Mouse (Mus musculus) embryo, embryonic 9.5 days (tissue): Measurements from ENCODE around the gene Suds3.

ENCODE experiments used
- DNase-seq: peaks from one replicate; pipeline ENCODE4 v3.0.0-alpha.2; 2017; ENCODE audit errors: extremely low spot score

Gene Suds3

GRCm38 (mm10) chr5:117136570-117136969 is 20.7 kb upstream of the Suds3 start:
- DNase-seq: no peak

GRCm38 (mm10) chr5:117135869-117136268 is 20.0 kb upstream of the Suds3 start:
- DNase-seq: peak; percentile 54

GRCm38 (mm10) chr5:117134889-117135456 is 19.1 kb upstream of the Suds3 start:
- DNase-seq: no peak

GRCm38 (mm10) chr5:117134066-117134888 is 18.4 kb upstream of the Suds3 start:
- no peak for DNase-seq

GRCm38 (mm10) chr5:117133446-117134065 is 17.6 kb upstream of the Suds3 start:
- DNase-seq: no peak

- DNase-seq: no peak
Observed at GRCm38 (mm10) chr5:117130726-117131125, 14.8 kb upstream of the Suds3 start.

GRCm38 (mm10) chr5:117127051-117127450 is 11.1 kb upstream of the Suds3 start:
- no peak for DNase-seq

- no peak for DNase-seq
Observed at GRCm38 (mm10) chr5:117125482-117126346, 9.8 kb upstream of the Suds3 start.

GRCm38 (mm10) chr5:117123840-117124239 is 7.9 kb upstream of the Suds3 start:
- no peak for DNase-seq

GRCm38 (mm10) chr5:117123102-117123501 is 7.2 kb upstream of the Suds3 start:
- DNase-seq: no peak

GRCm38 (mm10) chr5:117121657-117122056 is 5.7 kb upstream of the Suds3 start:
- DNase-seq: no peak

GRCm38 (mm10) chr5:117120489-117121466 is 4.9 kb upstream of the Suds3 start:
- peak; percentile 7 for DNase-seq

- DNase-seq: peak; percentile 100
Observed at GRCm38 (mm10) chr5:117119777-117120488, 4.0 kb upstream of the Suds3 start, which contains the start of gene Taok3. Gene Taok3 (plus strand): TSS chr5:117120129.

- DNase-seq: no peak
Observed at GRCm38 (mm10) chr5:117118850-117119249, 2.9 kb upstream of the Suds3 start.

GRCm38 (mm10) chr5:117118220-117118619 is 2.3 kb upstream of the Suds3 start:
- DNase-seq: no peak

- DNase-seq: no peak
Observed at GRCm38 (mm10) chr5:117117716-117118115, 1.8 kb upstream of the Suds3 start.

- DNase-seq: no peak
Observed at GRCm38 (mm10) chr5:117117241-117117640, 1.3 kb upstream of the Suds3 start.

GRCm38 (mm10) chr5:117116660-117117059 is 747 bp upstream of the Suds3 start:
- no peak for DNase-seq

- peak; percentile 52 for DNase-seq
Observed at GRCm38 (mm10) chr5:117115193-117115767, 633 bp downstream of the Suds3 start.
